Mouse (Mus musculus): ENCODE measurements around the gene Fmc1.

Gene Fmc1

GRCm38 (mm10) chr6:38551989-38552635 lies 18.8 kb downstream of the Fmc1 start:
- DNase-seq (ENCODE audit: low read depth, low spot score) = peak; percentile 89

GRCm38 (mm10) chr6:38552636-38553000 lies 19.3 kb downstream of the Fmc1 start:
- DNase-seq (ENCODE audit: low read depth, low spot score) = no peak

GRCm38 (mm10) chr6:38576096-38576495 lies 42.8 kb downstream of the Fmc1 start:
- no peak for DNase-seq (ENCODE audit: low read depth, low spot score)

- DNase-seq (ENCODE audit: low read depth, low spot score) = no peak
Measured at GRCm38 (mm10) chr6:38580112-38580857, 47.0 kb downstream of the Fmc1 start.

GRCm38 (mm10) chr6:38581711-38582110 lies 48.4 kb downstream of the Fmc1 start:
- no peak for DNase-seq (ENCODE audit: low read depth, low spot score)
